Mouse (Mus musculus): Measurements from ENCODE around the gene Ccnjl. TPM values are rescaled to one million over a fixed set of nuclear protein-coding genes. Genes with fewer than 3 reads are reported as not detected.

Gene Ccnjl
- total and polyA plus RNA-seq, 2 experiments from 2014 or later: 10.8 to 11.7 TPM

GRCm38 (mm10) chr11:43568263-43568662 lies 39.7 kb downstream of the Ccnjl start:
- 55% methylated on average over 5 of the region's 5 CpGs for WGBS
- Histone ChIP-seq H3K9ac (replicated peaks; ENCODE audit: low read depth, low read length) (no peak overlapping the region), H3K9me3 (replicated peaks; ENCODE audit: control insufficient read depth, low read length) (no peaks in the 10 kb centered on the region), H3K4me1 (ENCODE audit: control insufficient read depth, insufficient read depth) (peaks cover 66% of the 10 kb centered on the region), H3K27ac (ENCODE audit: low read depth) (peak overlapping the region; percentile 89), H3K4me2 (ENCODE audit: low read depth, low read length) (no peak overlapping the region), H3K36me3 (replicated peaks; ENCODE audit: control insufficient read depth, insufficient read depth, low read length) (peaks cover 5% of the 10 kb centered on the region), H3K27me3 (ENCODE audit: control insufficient read depth, insufficient read depth, low read length) (no peaks in the 10 kb centered on the region), H3K4me3 (ENCODE audit: low read depth, low read length) (no peak overlapping the region)
- ATAC-seq (ENCODE audit: insufficient read depth, low read depth) (no peak), DNase-seq (ENCODE audit: low spot score) (no peak)
- TF ChIP-seq CTCF (IDR thresholded peaks at IDR 0.05; ENCODE audit: low read depth) (peak; percentile 55), EP300 (IDR thresholded peaks at IDR 0.05; ENCODE audit: low read depth) (no peak)

DNA sequence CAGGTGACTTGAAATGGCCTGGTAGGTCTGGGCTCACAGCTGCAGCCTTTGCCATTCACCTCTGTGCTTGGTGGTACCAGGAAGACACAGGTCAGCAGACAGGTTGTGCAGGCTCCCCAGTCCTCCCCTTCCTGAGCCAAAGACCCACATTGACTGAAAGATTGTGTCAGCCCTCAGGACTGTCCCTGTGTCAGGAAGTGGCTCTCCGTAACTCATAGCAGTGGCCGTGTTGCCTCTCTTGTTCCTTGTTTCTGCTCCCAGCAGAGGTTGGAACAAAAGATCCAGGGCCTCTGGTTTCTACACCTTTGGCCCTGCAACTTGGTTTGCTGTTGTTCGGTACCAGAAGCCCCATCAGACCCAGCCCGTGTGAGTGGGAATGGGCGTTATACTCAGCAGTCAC lies 40.6 kb downstream of the Ccnjl start:
- WGBS: 21% methylated on average over 5 of the region's 5 CpGs

GRCm38 (mm10) chr11:43569595-43569994 lies 41.0 kb downstream of the Ccnjl start:
- TF ChIP-seq EP300 (IDR thresholded peaks at IDR 0.05; ENCODE audit: low read depth) (peak; percentile 73), CTCF (IDR thresholded peaks at IDR 0.05; ENCODE audit: low read depth) (no peak)
- Histone ChIP-seq H3K4me3 (ENCODE audit: low read depth, low read length) (no peak overlapping the region), H3K27me3 (ENCODE audit: control insufficient read depth, insufficient read depth, low read length) (no peaks in the 10 kb centered on the region), H3K36me3 (replicated peaks; ENCODE audit: control insufficient read depth, insufficient read depth, low read length) (peaks cover 3% of the 10 kb centered on the region), H3K9ac (replicated peaks; ENCODE audit: low read depth, low read length) (no peak overlapping the region), H3K27ac (ENCODE audit: low read depth) (peak overlapping the region; percentile 89), H3K4me2 (ENCODE audit: low read depth, low read length) (no peak overlapping the region; the same call in 1 of the 2 replicates), H3K4me1 (ENCODE audit: control insufficient read depth, insufficient read depth) (peaks cover 57% of the 10 kb centered on the region), H3K9me3 (replicated peaks; ENCODE audit: control insufficient read depth, low read length) (no peaks in the 10 kb centered on the region)
- 10% methylated on average over 11 of the region's 11 CpGs for WGBS
- ATAC-seq (ENCODE audit: insufficient read depth, low read depth) (peak; percentile 95), DNase-seq (ENCODE audit: low spot score) (peak; percentile 94)

More for the DNA sequence above, 40.6 kb downstream of the Ccnjl start:
- Histone ChIP-seq H3K4me3 (ENCODE audit: low read depth, low read length) (no peak overlapping the region), H3K4me1 (ENCODE audit: control insufficient read depth, insufficient read depth) (peaks cover 57% of the 10 kb centered on the region), H3K9me3 (replicated peaks; ENCODE audit: control insufficient read depth, low read length) (no peaks in the 10 kb centered on the region), H3K4me2 (ENCODE audit: low read depth, low read length) (no peak overlapping the region), H3K9ac (replicated peaks; ENCODE audit: low read depth, low read length) (no peak overlapping the region), H3K36me3 (replicated peaks; ENCODE audit: control insufficient read depth, insufficient read depth, low read length) (peaks cover 5% of the 10 kb centered on the region), H3K27me3 (ENCODE audit: control insufficient read depth, insufficient read depth, low read length) (no peaks in the 10 kb centered on the region), H3K27ac (ENCODE audit: low read depth) (peak overlapping the region; percentile 89)
- ATAC-seq (ENCODE audit: insufficient read depth, low read depth) (peak; percentile 22), DNase-seq (ENCODE audit: low spot score) (no peak)
- TF ChIP-seq EP300 (IDR thresholded peaks at IDR 0.05; ENCODE audit: low read depth): no peak
- TF ChIP-seq CTCF (IDR thresholded peaks at IDR 0.05; ENCODE audit: low read depth): no peak

GRCm38 (mm10) chr11:43575061-43575375 lies 46.4 kb downstream of the Ccnjl start:
- Histone ChIP-seq H3K9ac (replicated peaks; ENCODE audit: low read depth, low read length) (no peak overlapping the region), H3K4me2 (ENCODE audit: low read depth, low read length) (0 out of 2 replicates have a peak overlapping the region, but pooled peaks have one; percentile 1), H3K36me3 (replicated peaks; ENCODE audit: control insufficient read depth, insufficient read depth, low read length) (peaks cover 9% of the 10 kb centered on the region), H3K4me3 (ENCODE audit: low read depth, low read length) (no peak overlapping the region), H3K4me1 (ENCODE audit: control insufficient read depth, insufficient read depth) (peaks cover 14% of the 10 kb centered on the region), H3K27me3 (ENCODE audit: control insufficient read depth, insufficient read depth, low read length) (no peaks in the 10 kb centered on the region), H3K27ac (ENCODE audit: low read depth) (peak overlapping the region; percentile 47; the same call in 1 of the 2 replicates), H3K9me3 (replicated peaks; ENCODE audit: control insufficient read depth, low read length) (no peaks in the 10 kb centered on the region)
- no peak for TF ChIP-seq CTCF (IDR thresholded peaks at IDR 0.05; ENCODE audit: low read depth)
- ATAC-seq (ENCODE audit: insufficient read depth, low read depth) (no peak), DNase-seq (ENCODE audit: low spot score) (no peak)
- 19% methylated on average over 3 of the region's 3 CpGs for WGBS

DNA sequence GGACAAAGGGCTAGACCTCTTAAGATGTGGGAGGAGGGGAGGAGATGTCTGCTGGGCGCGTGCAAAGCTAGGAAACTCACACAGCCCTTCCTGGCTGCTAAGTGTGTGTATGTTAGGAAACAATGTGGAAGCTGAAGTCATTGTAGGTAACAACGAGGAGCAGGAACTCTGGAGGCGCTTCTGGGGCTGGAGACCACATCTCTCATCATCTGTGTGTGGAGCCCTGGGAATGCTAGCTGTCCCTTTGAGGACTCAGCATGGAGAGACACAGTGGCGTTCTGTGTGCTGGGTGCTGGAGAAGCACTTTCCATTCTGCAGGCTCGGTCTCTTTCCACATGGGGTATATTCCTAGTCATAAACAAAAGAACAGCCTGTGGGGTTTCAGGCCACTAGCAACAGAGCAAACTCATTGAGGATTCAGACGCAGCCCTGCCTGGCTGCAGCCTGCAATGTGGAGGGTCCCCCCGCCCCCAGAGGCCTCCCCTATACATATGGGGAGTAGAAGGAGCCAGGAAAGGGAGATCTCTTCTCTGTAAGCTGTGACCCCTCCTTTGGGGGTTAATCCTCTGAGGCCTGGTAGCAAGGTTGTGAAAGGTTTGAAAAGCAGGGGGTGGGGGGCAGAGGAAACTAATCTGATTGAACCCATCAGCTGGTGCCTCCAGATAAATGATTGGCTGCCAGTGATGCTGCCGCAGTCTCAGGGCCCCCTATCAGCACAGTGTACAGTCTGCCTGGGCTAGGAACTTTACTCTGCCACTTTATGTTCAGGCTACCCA lies 47.0 kb downstream of the Ccnjl start:
- TF ChIP-seq CTCF (IDR thresholded peaks at IDR 0.05; ENCODE audit: low read depth) (no peak), EP300 (IDR thresholded peaks at IDR 0.05; ENCODE audit: low read depth) (no peak)
- peaks cover 12% of the 10 kb centered on the region for H3K36me3 ChIP-seq (replicated peaks; ENCODE audit: control insufficient read depth, insufficient read depth, low read length)
- 30% methylated on average over 9 of the region's 9 CpGs for WGBS
- peak; percentile 45 for DNase-seq (ENCODE audit: low spot score)
- H3K4me1 ChIP-seq (ENCODE audit: control insufficient read depth, insufficient read depth): peaks cover 9% of the 10 kb centered on the region
- peak overlapping the region; percentile 47 for H3K27ac ChIP-seq (ENCODE audit: low read depth)
- peak overlapping the region; percentile 1; the same call in 1 of the 2 replicates for H3K4me2 ChIP-seq (ENCODE audit: low read depth, low read length)
- H3K9me3 ChIP-seq (replicated peaks; ENCODE audit: control insufficient read depth, low read length): no peaks in the 10 kb centered on the region
- no peaks in the 10 kb centered on the region for H3K27me3 ChIP-seq (ENCODE audit: control insufficient read depth, insufficient read depth, low read length)
- H3K4me3 ChIP-seq (ENCODE audit: low read depth, low read length): no peak overlapping the region
- ATAC-seq (ENCODE audit: insufficient read depth, low read depth): peak; percentile 36
- no peak overlapping the region for H3K9ac ChIP-seq (replicated peaks; ENCODE audit: low read depth, low read length)

Measured in heart, postnatal 0 days (tissue).